Mouse (Mus musculus): ENCODE measurements at regions not wholly inside any gene's neighbourhood (a gene's known extent, or its start where the extent isn't known, plus 50 kb on each side); places are given as distances from the start of the nearest gene placed in this dataset.

DNA sequence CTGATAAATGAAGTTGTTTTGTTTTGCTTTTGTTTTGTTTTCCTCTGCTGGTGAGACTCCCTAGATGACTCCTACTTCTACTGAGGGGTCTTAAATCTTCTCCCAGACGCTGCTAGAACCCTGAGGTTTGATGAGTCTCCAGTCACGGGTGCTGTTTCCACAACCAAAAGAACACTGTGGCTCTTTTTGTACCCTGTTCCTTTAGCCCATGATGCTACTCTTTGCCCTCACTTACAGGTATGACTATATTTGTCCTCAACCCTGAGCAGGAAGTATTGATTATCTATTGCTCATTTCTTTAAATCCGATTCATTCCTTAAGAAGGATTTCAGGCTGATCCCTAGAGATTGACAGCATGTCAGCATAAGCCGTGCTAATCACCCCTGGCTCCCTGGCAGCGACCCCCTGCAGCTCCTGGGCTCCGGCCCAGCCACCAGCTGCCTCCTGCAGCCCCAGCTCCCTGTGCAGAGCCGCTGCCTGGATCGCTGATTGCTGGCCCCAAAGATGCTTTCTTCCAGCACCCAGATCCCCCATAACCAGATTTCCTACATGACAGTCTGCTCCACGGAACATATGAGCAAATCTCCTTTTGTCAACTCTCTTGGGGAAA is 163.7 kb upstream of the Sox2 start:
- Histone ChIP-seq H3K36me3 (no peaks in the 10 kb centered on the region), H3K9me3 (replicated peaks) (no peaks in the 10 kb centered on the region), H3K27me3 (no peaks in the 10 kb centered on the region; the same call in 1 of the 2 replicates), H3K4me1 (no peaks in the 10 kb centered on the region), H3K4me2 (replicated peaks) (no peak overlapping the region), H3K27ac (replicated peaks) (no peak overlapping the region), H3K4me3 (replicated peaks) (no peak overlapping the region), H3K9ac (no peak overlapping the region)
- WGBS: 10% methylated on average over 9 of the region's 9 CpGs
- ATAC-seq (ENCODE audit: insufficient number of reproducible peaks, low FRiP score, low TSS enrichment, low read depth): no peak

DNA sequence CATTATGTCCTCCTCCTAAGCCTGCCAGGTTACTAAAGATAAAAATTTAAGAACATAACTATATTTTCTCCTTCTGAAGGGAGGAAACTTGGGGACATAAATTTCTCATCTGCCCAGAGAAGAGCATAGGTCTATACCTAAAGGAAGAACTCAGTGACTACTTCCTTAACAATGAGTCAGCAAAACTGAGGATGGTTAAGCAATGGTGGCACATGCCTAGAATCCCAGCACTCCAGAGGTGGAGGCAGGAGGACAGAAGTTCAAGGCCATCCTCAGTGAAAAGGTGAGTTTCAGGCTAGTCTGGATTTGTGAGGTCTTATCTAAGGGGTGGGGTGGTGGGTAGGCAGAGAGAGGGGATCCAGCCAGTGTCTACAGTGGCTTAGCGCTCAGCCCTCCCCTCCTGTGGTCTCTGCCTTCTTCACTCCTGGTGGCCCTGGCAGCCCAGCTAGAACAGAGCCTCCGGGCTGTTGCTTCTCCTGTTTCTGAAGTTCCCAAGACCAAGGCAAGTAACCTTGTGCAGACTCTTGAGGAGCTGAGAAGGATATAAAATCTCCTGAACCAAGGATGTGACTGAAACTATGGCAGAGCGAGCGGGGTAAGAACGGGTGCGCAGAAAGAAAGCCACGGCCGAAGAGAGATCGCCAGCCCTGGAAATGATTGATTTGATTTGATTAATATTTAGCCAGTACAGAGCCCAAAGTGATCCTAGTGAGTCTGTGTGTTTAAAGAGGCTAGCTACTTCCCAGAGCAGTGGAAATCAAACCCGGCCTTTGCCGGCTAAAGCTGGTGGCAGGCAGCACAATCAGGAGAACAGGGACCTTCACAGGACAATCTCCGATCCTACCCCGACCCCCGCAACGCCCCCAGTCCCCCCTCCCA is 164.6 kb upstream of the Sox2 start:
- no peak overlapping the region for H3K9ac ChIP-seq
- H3K27me3 ChIP-seq: no peaks in the 10 kb centered on the region; the same call in 1 of the 2 replicates
- WGBS: 47% methylated on average over 15 of the region's 15 CpGs
- no peak overlapping the region for H3K4me3 ChIP-seq (replicated peaks)
- H3K4me2 ChIP-seq (replicated peaks): no peak overlapping the region
- H3K36me3 ChIP-seq: no peaks in the 10 kb centered on the region
- no peaks in the 10 kb centered on the region for H3K4me1 ChIP-seq
- H3K27ac ChIP-seq (replicated peaks): no peak overlapping the region
- H3K9me3 ChIP-seq (replicated peaks): no peaks in the 10 kb centered on the region
- ATAC-seq (ENCODE audit: insufficient number of reproducible peaks, low FRiP score, low TSS enrichment, low read depth): no peak

DNA sequence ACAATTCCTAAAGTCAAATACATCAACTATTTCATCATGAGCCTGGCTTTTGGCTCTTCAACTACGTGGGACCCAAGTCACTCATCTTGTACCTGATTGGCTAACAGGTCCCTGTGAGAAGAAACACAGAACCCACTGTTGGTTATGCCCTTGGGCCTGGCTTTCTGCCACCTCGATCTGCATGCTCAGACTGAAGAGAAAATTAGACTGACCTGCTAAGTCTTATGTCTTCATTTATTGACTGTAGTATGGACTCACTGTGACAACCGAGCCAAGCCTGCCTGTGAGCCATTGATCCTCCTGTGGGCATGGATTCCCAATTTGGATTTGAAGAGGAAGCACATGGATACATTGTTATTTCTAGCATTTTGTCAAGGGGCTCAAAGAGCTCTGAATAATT is 166.3 kb upstream of the Sox2 start:
- WGBS: 51% methylated on average over 3 of the region's 3 CpGs
- no peaks in the 10 kb centered on the region for H3K36me3 ChIP-seq
- H3K9me3 ChIP-seq (replicated peaks): no peaks in the 10 kb centered on the region
- H3K9ac ChIP-seq: no peak overlapping the region
- ATAC-seq (ENCODE audit: insufficient number of reproducible peaks, low FRiP score, low TSS enrichment, low read depth): no peak
- no peak overlapping the region for H3K4me2 ChIP-seq (replicated peaks)
- no peaks in the 10 kb centered on the region for H3K4me1 ChIP-seq
- no peak overlapping the region for H3K4me3 ChIP-seq (replicated peaks)
- no peak overlapping the region for H3K27ac ChIP-seq (replicated peaks)
- no peaks in the 10 kb centered on the region; the same call in 1 of the 2 replicates for H3K27me3 ChIP-seq

DNA sequence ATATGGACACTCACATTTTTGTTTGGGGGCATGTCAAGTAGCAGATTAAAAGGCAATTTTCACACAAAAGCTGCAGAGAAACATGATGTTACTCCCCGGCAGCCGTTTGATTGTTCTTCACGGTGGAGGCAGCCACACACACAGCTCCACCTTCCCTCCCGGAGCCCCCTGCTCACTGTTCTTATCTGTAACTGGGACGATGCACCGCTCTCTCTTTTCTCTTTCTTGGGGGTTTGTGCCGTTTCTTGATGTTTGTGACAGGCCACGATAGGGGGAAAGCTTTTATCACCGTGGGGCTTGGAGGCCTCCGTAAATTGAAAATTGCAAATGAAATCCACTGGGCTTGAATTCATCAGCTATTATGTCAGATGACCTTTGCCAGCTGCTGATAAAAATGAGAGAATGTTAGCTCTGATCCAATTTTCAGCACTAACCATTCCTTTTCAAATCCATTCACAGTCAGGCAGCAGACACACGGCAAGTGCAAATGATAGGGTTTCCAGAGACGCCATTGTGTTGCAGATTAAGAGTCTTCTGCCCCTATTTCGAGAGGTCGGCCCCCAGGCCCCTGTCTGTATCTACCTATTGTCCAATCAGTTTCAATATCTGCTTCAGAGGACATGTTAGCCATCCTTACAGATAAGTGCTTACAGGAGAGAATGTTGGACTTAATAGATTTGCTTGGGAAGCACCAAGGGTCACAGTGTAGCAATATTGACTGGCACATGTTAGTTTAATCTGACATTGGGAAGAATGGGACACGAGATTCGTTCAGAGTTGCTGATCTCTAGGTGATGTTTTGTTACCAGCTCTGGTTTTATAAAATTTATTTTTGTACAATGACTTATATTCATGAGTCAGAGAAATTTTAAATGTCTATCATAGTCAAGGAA is 168.1 kb upstream of the Sox2 start:
- no peak for ATAC-seq (ENCODE audit: insufficient number of reproducible peaks, low FRiP score, low TSS enrichment, low read depth)
- no peaks in the 10 kb centered on the region for H3K9me3 ChIP-seq (replicated peaks)
- H3K4me1 ChIP-seq: no peaks in the 10 kb centered on the region
- no peaks in the 10 kb centered on the region; the same call in 1 of the 2 replicates for H3K27me3 ChIP-seq
- no peak overlapping the region for H3K4me2 ChIP-seq (replicated peaks)
- WGBS: 44% methylated on average over 16 of the region's 16 CpGs
- H3K9ac ChIP-seq: no peak overlapping the region
- no peak overlapping the region for H3K27ac ChIP-seq (replicated peaks)
- no peak overlapping the region for H3K4me3 ChIP-seq (replicated peaks)
- no peaks in the 10 kb centered on the region for H3K36me3 ChIP-seq

DNA sequence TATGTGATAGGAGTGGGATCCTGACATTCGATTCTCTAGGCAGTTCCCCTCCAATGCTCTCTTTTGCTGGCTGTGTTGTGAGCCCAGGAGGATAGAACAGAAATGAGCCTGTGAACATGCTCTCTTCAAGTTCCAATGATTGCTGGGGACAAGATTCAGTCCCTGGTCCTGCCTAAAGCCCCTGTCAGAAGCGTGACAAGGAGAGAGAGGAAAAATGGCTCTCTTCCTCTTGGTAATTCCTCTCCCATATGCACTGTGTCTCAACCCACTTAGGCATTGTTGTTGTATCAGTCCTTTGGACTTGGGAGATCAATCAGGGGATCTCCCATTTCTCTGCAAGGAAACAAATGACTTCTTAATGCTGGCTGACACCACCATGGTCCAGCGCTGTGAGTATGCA is 168.9 kb upstream of the Sox2 start:
- Histone ChIP-seq H3K27me3 (no peaks in the 10 kb centered on the region; the same call in 1 of the 2 replicates), H3K4me2 (replicated peaks) (no peak overlapping the region), H3K36me3 (no peaks in the 10 kb centered on the region), H3K27ac (replicated peaks) (no peak overlapping the region), H3K4me3 (replicated peaks) (no peak overlapping the region), H3K4me1 (no peaks in the 10 kb centered on the region), H3K9ac (no peak overlapping the region), H3K9me3 (replicated peaks) (no peaks in the 10 kb centered on the region)
- 54% methylated on average over 3 of the region's 3 CpGs for whole genome bisulfite sequencing
- ATAC-seq (ENCODE audit: insufficient number of reproducible peaks, low FRiP score, low TSS enrichment, low read depth): no peak

DNA sequence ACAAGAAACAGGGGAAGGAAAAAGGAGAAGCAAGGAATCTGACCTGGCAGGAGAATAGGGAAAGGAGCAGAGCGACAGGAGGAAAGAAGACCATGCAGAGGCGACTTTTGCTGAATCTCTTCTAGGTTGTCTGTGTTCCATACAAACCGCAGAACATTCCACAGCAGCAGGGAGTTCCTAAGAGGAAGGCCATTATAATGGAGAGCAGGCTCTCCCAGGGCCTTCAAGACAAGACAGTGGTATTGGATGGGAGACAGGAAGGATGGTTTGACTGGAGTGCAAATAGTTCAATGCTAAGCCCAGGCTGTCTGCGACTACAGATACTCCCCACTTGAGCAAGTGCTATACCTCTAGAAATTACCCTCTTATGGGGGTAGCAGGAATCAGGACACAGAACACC is 176.1 kb upstream of the Sox2 start:
- Histone ChIP-seq H3K4me2 (replicated peaks) (no peak overlapping the region), H3K27me3 (no peaks in the 10 kb centered on the region; the same call in 1 of the 2 replicates), H3K4me3 (replicated peaks) (no peak overlapping the region), H3K9ac (no peak overlapping the region), H3K36me3 (no peaks in the 10 kb centered on the region), H3K27ac (replicated peaks) (no peak overlapping the region), H3K9me3 (replicated peaks) (no peaks in the 10 kb centered on the region), H3K4me1 (no peaks in the 10 kb centered on the region)
- no peak for ATAC-seq (ENCODE audit: insufficient number of reproducible peaks, low FRiP score, low TSS enrichment, low read depth)
- 40% methylated on average over 4 of the region's 4 CpGs for WGBS

DNA sequence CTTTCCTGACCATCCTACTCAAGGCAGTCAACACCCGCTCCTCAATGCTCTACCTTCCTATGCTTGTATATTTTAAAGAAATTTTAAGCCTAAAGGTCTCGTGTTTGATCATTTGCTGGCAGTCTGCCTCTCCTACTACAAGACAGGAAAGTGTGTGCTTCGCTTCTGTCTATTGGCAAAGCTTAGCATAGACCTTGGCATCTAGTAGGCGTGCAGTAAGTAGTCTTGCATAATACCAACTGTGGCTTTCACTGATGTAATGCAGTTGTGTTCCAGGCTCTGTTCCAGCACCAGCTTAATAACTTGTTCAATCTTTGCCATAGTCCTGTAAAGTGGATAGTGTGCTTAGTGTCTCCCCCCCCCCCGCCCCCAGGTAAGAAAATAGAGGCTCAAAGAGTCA is 179.5 kb upstream of the Sox2 start:
- Histone ChIP-seq H3K4me2 (replicated peaks) (no peak overlapping the region), H3K27me3 (no peaks in the 10 kb centered on the region), H3K4me3 (replicated peaks) (no peak overlapping the region), H3K4me1 (no peaks in the 10 kb centered on the region), H3K9me3 (replicated peaks) (no peaks in the 10 kb centered on the region), H3K27ac (replicated peaks) (no peak overlapping the region), H3K36me3 (no peaks in the 10 kb centered on the region), H3K9ac (no peak overlapping the region)
- 71% methylated on average over 5 of the region's 5 CpGs for WGBS
- ATAC-seq (ENCODE audit: insufficient number of reproducible peaks, low FRiP score, low TSS enrichment, low read depth): no peak

DNA sequence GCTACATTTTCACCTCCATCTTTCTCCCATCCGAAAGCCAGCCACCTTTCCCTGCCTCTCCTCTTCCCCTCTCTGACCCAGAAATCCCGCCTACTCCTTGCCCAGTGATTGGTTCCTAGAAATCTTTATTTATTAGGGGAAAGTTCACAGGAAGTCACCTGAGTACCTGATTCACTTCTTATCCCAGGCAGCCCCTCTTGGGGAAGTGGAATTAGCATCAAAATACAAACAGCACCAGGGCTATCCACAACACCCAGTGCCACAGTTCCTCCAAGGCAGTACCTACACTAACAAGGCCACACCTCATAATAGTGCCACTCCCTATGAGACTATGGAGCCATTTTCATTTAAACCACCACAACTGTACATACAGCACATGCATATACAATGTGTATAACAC is 180.3 kb upstream of the Sox2 start:
- no peak overlapping the region for H3K4me3 ChIP-seq (replicated peaks)
- 76% methylated on average over 2 of the region's 2 CpGs for WGBS
- H3K9ac ChIP-seq: no peak overlapping the region
- no peak for ATAC-seq (ENCODE audit: insufficient number of reproducible peaks, low FRiP score, low TSS enrichment, low read depth)
- H3K27ac ChIP-seq (replicated peaks): no peak overlapping the region
- H3K27me3 ChIP-seq: no peaks in the 10 kb centered on the region
- H3K4me2 ChIP-seq (replicated peaks): no peak overlapping the region
- H3K4me1 ChIP-seq: no peaks in the 10 kb centered on the region
- H3K36me3 ChIP-seq: no peaks in the 10 kb centered on the region
- H3K9me3 ChIP-seq (replicated peaks): no peaks in the 10 kb centered on the region

DNA sequence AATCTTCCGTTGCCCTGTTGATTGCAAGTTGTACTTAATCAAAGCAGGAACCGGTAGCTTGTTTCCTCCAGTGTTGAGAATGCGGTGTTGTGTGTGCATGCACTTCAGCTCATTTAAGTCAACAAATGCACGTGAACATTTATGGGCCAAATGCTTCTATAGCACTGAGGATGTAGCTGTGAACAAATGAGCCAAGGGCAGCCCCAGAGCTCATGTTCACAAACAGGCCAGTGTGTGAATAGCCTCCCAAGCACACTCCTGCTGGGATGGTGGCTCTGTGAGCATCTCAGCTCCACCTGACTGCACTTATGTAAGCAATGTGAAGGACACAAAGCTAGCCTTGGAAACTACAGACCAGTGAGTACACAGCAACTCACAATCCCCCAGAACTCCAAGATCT is 183.9 kb upstream of the Sox2 start:
- WGBS: 76% methylated on average over 4 of the region's 4 CpGs
- ATAC-seq (ENCODE audit: insufficient number of reproducible peaks, low FRiP score, low TSS enrichment, low read depth): no peak
- Histone ChIP-seq H3K4me1 (no peaks in the 10 kb centered on the region), H3K4me2 (replicated peaks) (no peak overlapping the region), H3K9me3 (replicated peaks) (no peaks in the 10 kb centered on the region), H3K27ac (replicated peaks) (no peak overlapping the region), H3K36me3 (no peaks in the 10 kb centered on the region), H3K27me3 (no peaks in the 10 kb centered on the region), H3K4me3 (replicated peaks) (no peak overlapping the region), H3K9ac (no peak overlapping the region)

DNA sequence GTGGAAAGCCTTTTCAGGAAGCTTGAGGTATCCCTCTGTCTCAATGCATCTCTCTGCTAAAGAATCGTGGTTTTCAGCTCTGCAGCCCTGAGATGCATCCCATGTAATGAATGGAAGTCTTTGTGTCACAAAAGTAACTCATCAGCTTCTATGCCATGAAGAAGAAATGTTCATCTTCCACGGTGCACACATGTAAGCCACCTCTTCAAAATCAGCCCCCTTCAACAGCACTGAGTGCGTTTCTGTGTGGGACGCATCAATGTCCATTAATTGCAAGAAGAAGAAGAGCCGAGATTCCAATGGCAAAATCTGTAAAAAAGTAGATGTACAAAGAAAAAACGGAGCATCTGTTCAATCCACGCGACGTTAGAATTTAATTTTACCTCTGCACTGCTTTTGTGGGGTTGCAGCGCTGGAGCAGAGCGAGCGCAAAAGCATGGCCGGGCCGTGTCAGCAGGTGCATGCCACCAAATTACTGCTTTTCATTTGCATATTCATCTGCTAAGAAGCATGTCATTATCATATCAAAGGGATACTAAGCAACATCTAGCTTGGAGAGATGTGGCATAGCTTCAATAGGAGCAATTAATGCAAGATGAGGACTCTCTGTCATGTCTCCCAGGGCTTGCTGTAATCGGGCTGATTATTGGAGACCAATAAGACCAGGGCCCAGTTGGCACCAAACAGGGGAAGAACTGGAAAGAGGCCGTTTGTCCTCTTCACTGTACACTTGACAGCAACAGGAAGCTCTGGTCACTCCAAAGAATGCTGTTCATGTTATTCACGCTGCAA is 185.0 kb upstream of the Sox2 start:
- Histone ChIP-seq H3K27me3 (no peaks in the 10 kb centered on the region), H3K27ac (replicated peaks) (no peak overlapping the region), H3K4me2 (replicated peaks) (no peak overlapping the region), H3K4me1 (no peaks in the 10 kb centered on the region), H3K9ac (no peak overlapping the region), H3K9me3 (replicated peaks) (no peaks in the 10 kb centered on the region), H3K4me3 (replicated peaks) (no peak overlapping the region), H3K36me3 (no peaks in the 10 kb centered on the region)
- WGBS: 81% methylated on average over 17 of the region's 17 CpGs
- ATAC-seq (ENCODE audit: insufficient number of reproducible peaks, low FRiP score, low TSS enrichment, low read depth): no peak

Data from embryonic facial prominence, embryonic 15.5 days (tissue).